7 mouse cellular contexts compared by ENCODE assay signal in genomic region chr5:148241932-148242331, GRCm38 (mm10).
DNase-seq lines count a peak whose midpoint lies in the region.

No protein-coding gene starts in this region.

- DNase-seq in MEL-GATA-1-ER (ENCODE audit: extremely low read depth, low read depth): peak; percentile 46
- DNase-seq in adrenal gland, postnatal 14 days: peak; percentile 75
- peak; percentile 60 for DNase-seq in embryo, embryonic 11.5 days (ENCODE audit: low read depth, low spot score)
- DNase-seq in heart, postnatal 36 days: peak; percentile 59 to 72
- peak; percentile 51 for DNase-seq in layer of hippocampus, adult 9-10 months (ENCODE audit: low spot score)
- DNase-seq in lung, postnatal 36 days: peak; percentile 66
- DNase-seq in right cerebral cortex, postnatal 25 days: peak; percentile 75

- intact Hi-C loops in heart, postnatal 36 days (cut with DNase I): loop anchor here (1.0 to 5.0 kb wide), 2 partner anchors 285 to 825 kb away; partner anchors contain the start of gene Mtus2

Comparison
In these comparisons a context has a peak if more than half of its experiments do, and no peak if none do; other contexts are left out.
1. Peak in every context shown above with its lines: DNase-seq.